Mouse (Mus musculus) hindbrain, embryonic 13.5 days (tissue): ENCODE measurements around the gene Uqcc3. TPM values are rescaled to one million over a fixed set of nuclear protein-coding genes. Genes with fewer than 3 reads are reported as not detected.

ENCODE experiments used
- ATAC-seq: fragments of 200-750 bp; cut with Nextera tagmentation; 2 replicates; pipeline ENCODE4 v1.8.0; 2017; ENCODE audit warnings: moderate TSS enrichment; ENCODE audit not compliant: low FRiP score
- H3K27ac ChIP-seq: fragments of 300-500 bp; sonication (generic); 2 replicates; pipeline ENCODE4 v1.5.1; 2015; ENCODE audit warnings: inconsistent platforms, mild to moderate bottlenecking, moderate library complexity
- H3K27me3 ChIP-seq: fragments of 300-500 bp; sonication (generic); 2 replicates; pipeline ENCODE4 v1.6.1; 2015; ENCODE audit warnings: mild to moderate bottlenecking, inconsistent platforms
- H3K36me3 ChIP-seq: fragments of 300-500 bp; sonication (generic); 2 replicates; pipeline ENCODE4 v1.6.1; 2015; ENCODE audit warnings: mild to moderate bottlenecking, inconsistent platforms
- H3K4me1 ChIP-seq: fragments of 300-500 bp; sonication (generic); replicated peaks from 2 replicates; pipeline ENCODE4 v1.6.1; 2015; ENCODE audit warnings: inconsistent platforms
- H3K4me2 ChIP-seq: fragments of 300-500 bp; sonication (generic); 2 replicates; pipeline ENCODE4 v1.6.1; 2015; ENCODE audit warnings: inconsistent platforms, mild to moderate bottlenecking, moderate library complexity
- H3K4me3 ChIP-seq: fragments of 300-500 bp; sonication (generic); 2 replicates; pipeline ENCODE4 v1.5.1; 2015; ENCODE audit warnings: mild to moderate bottlenecking, inconsistent platforms
- H3K9ac ChIP-seq: fragments of 300-500 bp; sonication (generic); 2 replicates; pipeline ENCODE4 v1.6.1; 2015; ENCODE audit warnings: mild to moderate bottlenecking, inconsistent platforms
- H3K9me3 ChIP-seq: fragments of 300-500 bp; sonication (generic); 2 replicates; pipeline ENCODE4 v1.6.1; 2016; ENCODE audit warnings: inconsistent platforms
- WGBS: fragments of 180-500 bp; shearing (Covaris S2); methylation state at CpG from one replicate; pipeline ENCODE4 v1.1.7; 2015; 5-methylcytosine and 5-hydroxymethylcytosine counted together
- polyA plus RNA-seq: library from polyadenylated mRNA; unstranded; fragments of >200 nt; fragmentation: Nextera tagmentation; extraction: Ambion mirVana; gene quantifications from 2 replicates; pipeline ENCODE4 v1.2.1, GENCODE M21; 2015

Gene Uqcc3
- 71.0 and 72.3 TPM in 2 replicates for polyA plus RNA-seq

- peak; percentile 97 for ATAC-seq
- Histone ChIP-seq H3K9ac (peak within 1 kb of the TSS; percentile 95), H3K4me2 (peak within 1 kb of the TSS; percentile 68), H3K9me3 (no peaks in the 10 kb centered on the region), H3K27me3 (no peaks in the 10 kb centered on the region), H3K4me1 (peaks cover 16% of the 10 kb centered on the region), H3K27ac (peak within 1 kb of the TSS; percentile 91), H3K36me3 (peaks cover 17% of the 10 kb centered on the region), H3K4me3 (peak within 1 kb of the TSS; percentile 81)
- WGBS = under 1% methylated on average over 42 of the region's 42 CpGs
Measured at GRCm38 (mm10) chr19:8880311-8881033, at the start of gene Uqcc3. Uqcc3 (minus strand) TSS chr19:8880923.

- Histone ChIP-seq H3K9me3 (no peaks in the 10 kb centered on the region), H3K9ac (peak overlapping the region; percentile 77), H3K4me3 (peak overlapping the region; percentile 54), H3K36me3 (peaks cover 44% of the 10 kb centered on the region), H3K4me1 (peaks cover 24% of the 10 kb centered on the region), H3K4me2 (peak overlapping the region; percentile 71), H3K27ac (no peak overlapping the region), H3K27me3 (peaks cover 6% of the 10 kb centered on the region; the same call in 1 of the 2 replicates)
- WGBS = 16% methylated on average over 11 of the region's 11 CpGs
- ATAC-seq = 0 out of 2 replicates have a peak, but pooled peaks have one; percentile 9
Measured at GRCm38 (mm10) chr19:8930117-8930516, 49.4 kb upstream of the Uqcc3 start.

- H3K36me3 ChIP-seq = peaks cover 45% of the 10 kb centered on the region
- peak within 1 kb of the TSS; percentile 71 for H3K4me2 ChIP-seq
- H3K27ac ChIP-seq = peak within 1 kb of the TSS; percentile 35
- H3K4me1 ChIP-seq = peaks cover 24% of the 10 kb centered on the region
- peak within 1 kb of the TSS; percentile 54 for H3K4me3 ChIP-seq
- ATAC-seq = peak; percentile 46
- peaks cover 6% of the 10 kb centered on the region; the same call in 1 of the 2 replicates for H3K27me3 ChIP-seq
- WGBS = under 1% methylated on average over 64 of the region's 74 CpGs
- peak within 1 kb of the TSS; percentile 77 for H3K9ac ChIP-seq
- no peaks in the 10 kb centered on the region for H3K9me3 ChIP-seq
Measured at GRCm38 (mm10) chr19:8929224-8930088, 48.7 kb upstream of the Uqcc3 start, which contains the start of the genes Rom1 and Eml3. Rom1 (minus strand) TSS chr19:8929356. Eml3 (plus strand) TSS chr19:8929552.

- H3K27me3 ChIP-seq = peaks cover 6% of the 10 kb centered on the region; the same call in 1 of the 2 replicates
- peak; percentile 29; the same call in 1 of the 2 replicates for ATAC-seq
- H3K36me3 ChIP-seq = peaks cover 40% of the 10 kb centered on the region
- H3K4me3 ChIP-seq = peak overlapping the region; percentile 54
- H3K9ac ChIP-seq = peak overlapping the region; percentile 77
- WGBS = 18% methylated on average over 16 of the region's 16 CpGs
- no peaks in the 10 kb centered on the region for H3K9me3 ChIP-seq
- H3K4me2 ChIP-seq = peak overlapping the region; percentile 71
- H3K27ac ChIP-seq = peak overlapping the region; percentile 35; the same call in 1 of the 2 replicates
- peaks cover 24% of the 10 kb centered on the region for H3K4me1 ChIP-seq
Measured at GRCm38 (mm10) chr19:8928689-8929223, 48.0 kb upstream of the Uqcc3 start.

GRCm38 (mm10) chr19:8927891-8928525 lies 47.3 kb upstream of the Uqcc3 start:
- H3K4me1 ChIP-seq = peaks cover 24% of the 10 kb centered on the region
- H3K36me3 ChIP-seq = peaks cover 44% of the 10 kb centered on the region
- no peak overlapping the region for H3K27ac ChIP-seq
- H3K27me3 ChIP-seq = peaks cover 6% of the 10 kb centered on the region; the same call in 1 of the 2 replicates
- no peak overlapping the region for H3K4me3 ChIP-seq
- WGBS = 90% methylated on average over 12 of the region's 12 CpGs
- no peaks in the 10 kb centered on the region for H3K9me3 ChIP-seq
- H3K4me2 ChIP-seq = no peak overlapping the region
- no peak for ATAC-seq
- H3K9ac ChIP-seq = no peak overlapping the region

- peaks cover 25% of the 10 kb centered on the region for H3K4me1 ChIP-seq
- no peak for ATAC-seq
- no peak overlapping the region for H3K4me2 ChIP-seq
- H3K27ac ChIP-seq = no peak overlapping the region
- no peak overlapping the region for H3K4me3 ChIP-seq
- H3K9me3 ChIP-seq = no peaks in the 10 kb centered on the region
- whole genome bisulfite sequencing = 95% methylated on average over 2 of the region's 2 CpGs
- peaks cover 44% of the 10 kb centered on the region for H3K36me3 ChIP-seq
- no peak overlapping the region for H3K9ac ChIP-seq
- peaks cover 6% of the 10 kb centered on the region; the same call in 1 of the 2 replicates for H3K27me3 ChIP-seq
Measured at GRCm38 (mm10) chr19:8926766-8927165, 46.0 kb upstream of the Uqcc3 start.

- no peaks in the 10 kb centered on the region for H3K9me3 ChIP-seq
- peaks cover 30% of the 10 kb centered on the region for H3K36me3 ChIP-seq
- H3K4me2 ChIP-seq = peak overlapping the region; percentile 84
- 78% methylated on average over 9 of the region's 9 CpGs for WGBS
- ATAC-seq = no peak
- H3K27me3 ChIP-seq = no peaks in the 10 kb centered on the region
- H3K4me3 ChIP-seq = peak overlapping the region; percentile 84
- H3K9ac ChIP-seq = peak overlapping the region; percentile 39; the same call in 1 of the 2 replicates
- H3K27ac ChIP-seq = no peak overlapping the region
- H3K4me1 ChIP-seq = peaks cover 17% of the 10 kb centered on the region
Measured at GRCm38 (mm10) chr19:8921741-8922140, 41.0 kb upstream of the Uqcc3 start.

GRCm38 (mm10) chr19:8920836-8921291 lies 40.1 kb upstream of the Uqcc3 start:
- peaks cover 30% of the 10 kb centered on the region for H3K36me3 ChIP-seq
- H3K9me3 ChIP-seq = no peaks in the 10 kb centered on the region
- H3K4me1 ChIP-seq = peaks cover 17% of the 10 kb centered on the region
- H3K9ac ChIP-seq = peak overlapping the region; percentile 89
- H3K27ac ChIP-seq = peak overlapping the region; percentile 88
- ATAC-seq = peak; percentile 3
- H3K4me2 ChIP-seq = peak overlapping the region; percentile 84
- peak overlapping the region; percentile 84 for H3K4me3 ChIP-seq
- no peaks in the 10 kb centered on the region for H3K27me3 ChIP-seq
- WGBS = 3% methylated on average over 6 of the region's 6 CpGs

GRCm38 (mm10) chr19:8920073-8920736 lies 39.5 kb upstream of the Uqcc3 start, which contains the start of gene B3gat3:
B3gat3 (plus strand) TSS chr19:8920374.
- peak; percentile 97 for ATAC-seq
- peak within 1 kb of the TSS; percentile 89 for H3K9ac ChIP-seq
- H3K36me3 ChIP-seq = peaks cover 30% of the 10 kb centered on the region
- H3K27ac ChIP-seq = peak within 1 kb of the TSS; percentile 88
- H3K4me3 ChIP-seq = peak within 1 kb of the TSS; percentile 84
- WGBS = 3% methylated on average over 50 of the region's 50 CpGs
- no peaks in the 10 kb centered on the region for H3K9me3 ChIP-seq
- H3K27me3 ChIP-seq = no peaks in the 10 kb centered on the region
- peaks cover 17% of the 10 kb centered on the region for H3K4me1 ChIP-seq
- H3K4me2 ChIP-seq = peak within 1 kb of the TSS; percentile 84

GRCm38 (mm10) chr19:8919684-8920072 lies 39.0 kb upstream of the Uqcc3 start:
- H3K4me2 ChIP-seq = peak overlapping the region; percentile 84
- peaks cover 17% of the 10 kb centered on the region for H3K4me1 ChIP-seq
- WGBS = 71% methylated on average over 6 of the region's 6 CpGs
- peak overlapping the region; percentile 88 for H3K27ac ChIP-seq
- ATAC-seq = no peak
- H3K9me3 ChIP-seq = no peaks in the 10 kb centered on the region
- H3K36me3 ChIP-seq = peaks cover 33% of the 10 kb centered on the region
- peak overlapping the region; percentile 84 for H3K4me3 ChIP-seq
- no peaks in the 10 kb centered on the region for H3K27me3 ChIP-seq
- H3K9ac ChIP-seq = no peak overlapping the region

GRCm38 (mm10) chr19:8919000-8919399 lies 38.3 kb upstream of the Uqcc3 start:
- Histone ChIP-seq H3K9me3 (no peaks in the 10 kb centered on the region), H3K4me1 (peaks cover 17% of the 10 kb centered on the region), H3K36me3 (peaks cover 40% of the 10 kb centered on the region), H3K4me2 (no peak overlapping the region), H3K27ac (no peak overlapping the region), H3K9ac (no peak overlapping the region), H3K27me3 (no peaks in the 10 kb centered on the region), H3K4me3 (no peak overlapping the region)
- 98% methylated on average over 3 of the region's 3 CpGs for WGBS
- no peak for ATAC-seq
